Mouse (Mus musculus) forebrain, embryonic 10.5 days (tissue): Measurements from ENCODE around the gene Rcn3. TPM values are rescaled to one million over a fixed set of nuclear protein-coding genes. Genes with fewer than 3 reads are reported as not detected.
"Not testable (repeated sequence)": the region's sequence is repeated elsewhere in the genome, so short reads cannot be mapped to it uniquely, and the experiment has no call there.

Experiments
- DNase-seq: peaks from one replicate; pipeline ENCODE4 v3.0.0-alpha.2; 2017; ENCODE audit warnings: low spot score; ENCODE audit errors: extremely low spot score
- H3K27ac ChIP-seq: fragments of 300-500 bp; sonication (generic); 2 replicates; pipeline ENCODE4 v1.5.1; 2016; ENCODE audit warnings: mild to moderate bottlenecking
- H3K27me3 ChIP-seq: fragments of 300-500 bp; sonication (generic); 2 replicates; pipeline ENCODE4 v1.6.1; 2016; ENCODE audit warnings: mild to moderate bottlenecking; ENCODE audit not compliant: poor library complexity, severe bottlenecking
- H3K36me3 ChIP-seq: fragments of 300-500 bp; sonication (generic); replicated peaks from 2 replicates; pipeline ENCODE4 v1.6.1; 2016; ENCODE audit warnings: mild to moderate bottlenecking, moderate library complexity
- H3K4me1 ChIP-seq: fragments of 300-500 bp; sonication (generic); 2 replicates; pipeline ENCODE4 v1.6.1; 2016
- H3K4me3 ChIP-seq: fragments of 300-500 bp; sonication (generic); 2 replicates; pipeline ENCODE4 v1.5.1; 2016; ENCODE audit warnings: mild to moderate bottlenecking, moderate library complexity
- H3K9me3 ChIP-seq: fragments of 300-500 bp; sonication (generic); 2 replicates; pipeline ENCODE4 v1.6.1; 2016; ENCODE audit warnings: mild to moderate bottlenecking, moderate library complexity
- WGBS: fragments of 180-500 bp; shearing (Covaris S2); methylation state at CpG from one replicate; pipeline ENCODE4 v1.1.7; 2016; 5-methylcytosine and 5-hydroxymethylcytosine counted together
- polyA plus RNA-seq: library from polyadenylated mRNA; unstranded; fragments of >200 nt; fragmentation: Nextera tagmentation; extraction: Ambion mirVana; gene quantifications from 2 replicates; pipeline ENCODE4 v1.2.1, GENCODE M21; 2016

Rcn3 gene
- polyA plus RNA-seq, 1 experiment from 2014 or later: 101 TPM

GRCm38 (mm10) chr7:45102940-45103585 is 11.0 kb upstream of the Rcn3 start:
- H3K36me3 ChIP-seq: no peaks in the 10 kb centered on the region
- H3K9me3 ChIP-seq: no peaks in the 10 kb centered on the region
- no peak for DNase-seq
- peak overlapping the region; percentile 72 for H3K27ac ChIP-seq
- H3K4me1 ChIP-seq: peaks cover 32% of the 10 kb centered on the region
- 80% methylated on average over 9 of the region's 9 CpGs for WGBS
- H3K4me3 ChIP-seq: no peak overlapping the region
- no peaks in the 10 kb centered on the region for H3K27me3 ChIP-seq

DNA sequence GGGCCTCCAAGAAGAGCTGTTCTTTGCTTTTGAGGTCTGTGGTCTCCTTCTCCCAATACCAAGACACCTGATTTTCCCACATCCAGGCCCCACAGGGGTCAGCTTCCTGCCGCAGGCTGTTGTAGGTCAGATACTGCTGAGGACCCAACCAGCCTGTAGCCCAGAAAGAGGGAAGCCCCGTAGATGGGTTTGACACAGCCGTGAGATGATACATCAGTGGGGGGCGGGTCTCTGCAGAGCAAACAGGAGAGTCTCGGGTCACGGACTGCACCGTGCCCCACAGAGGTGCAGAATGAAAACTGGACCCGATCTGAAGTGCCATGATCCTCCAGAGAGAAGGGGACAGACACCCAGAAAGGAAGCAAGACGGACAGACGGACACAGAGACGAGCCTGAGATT is 10.4 kb upstream of the Rcn3 start:
- H3K27ac ChIP-seq: peak overlapping the region; percentile 40
- WGBS: 91% methylated on average over 11 of the region's 11 CpGs
- no peaks in the 10 kb centered on the region for H3K36me3 ChIP-seq
- DNase-seq: no peak
- H3K4me1 ChIP-seq: peaks cover 34% of the 10 kb centered on the region
- H3K9me3 ChIP-seq: no peaks in the 10 kb centered on the region
- no peak overlapping the region for H3K4me3 ChIP-seq
- no peaks in the 10 kb centered on the region for H3K27me3 ChIP-seq

DNA sequence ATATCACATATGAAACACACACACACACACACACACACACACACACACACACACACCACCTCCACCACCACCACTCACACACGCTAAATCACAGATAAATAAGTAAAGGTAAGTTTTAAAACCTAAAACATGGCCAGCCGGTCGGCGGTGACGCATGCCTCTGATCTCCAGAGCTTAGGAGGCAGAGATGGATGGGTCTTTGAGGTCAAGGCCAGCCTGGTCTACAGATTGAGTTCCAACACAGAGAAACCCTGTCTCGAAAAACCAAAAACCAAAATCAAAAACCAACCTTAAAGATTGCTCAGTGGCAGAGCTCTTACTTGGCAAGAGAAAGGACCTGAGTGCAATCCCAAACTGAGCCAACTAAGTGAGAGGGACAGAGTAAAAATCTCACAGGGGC is 8.0 kb upstream of the Rcn3 start:
- no peak overlapping the region for H3K27ac ChIP-seq
- H3K27me3 ChIP-seq: no peaks in the 10 kb centered on the region
- H3K36me3 ChIP-seq: no peaks in the 10 kb centered on the region
- no peak for DNase-seq
- H3K4me3 ChIP-seq: no peak overlapping the region
- 95% methylated on average over 6 of the region's 6 CpGs for WGBS
- peaks cover 24% of the 10 kb centered on the region for H3K4me1 ChIP-seq
- H3K9me3 ChIP-seq: no peaks in the 10 kb centered on the region

- no peak overlapping the region for H3K27ac ChIP-seq
- WGBS: 88% methylated on average over 8 of the region's 8 CpGs
- H3K9me3 ChIP-seq: no peaks in the 10 kb centered on the region
- no peaks in the 10 kb centered on the region for H3K27me3 ChIP-seq
- no peaks in the 10 kb centered on the region for H3K36me3 ChIP-seq
- H3K4me1 ChIP-seq: peaks cover 29% of the 10 kb centered on the region
- DNase-seq: no peak
- no peak overlapping the region for H3K4me3 ChIP-seq
Observed at GRCm38 (mm10) chr7:45098541-45099240, 6.7 kb upstream of the Rcn3 start.

DNA sequence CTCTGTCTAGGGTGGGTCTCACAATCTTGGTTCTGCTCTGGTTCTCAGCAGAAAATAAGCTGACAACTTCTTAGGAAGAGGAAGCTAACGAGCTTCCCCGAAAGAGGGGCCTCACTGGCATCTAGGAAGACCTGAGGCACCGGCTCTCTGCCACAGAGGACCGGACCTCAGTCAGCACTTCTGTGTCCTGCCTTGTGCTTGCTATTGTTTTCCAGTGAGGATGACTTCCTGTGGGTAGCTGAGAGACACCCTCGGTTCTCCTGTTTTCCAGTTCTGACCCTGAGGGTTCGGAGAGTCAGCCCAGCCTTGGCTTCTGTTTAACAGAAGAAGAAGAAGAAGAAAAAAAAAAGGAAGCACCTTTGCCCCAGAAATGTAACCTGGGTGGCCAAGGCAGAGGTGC is 5.5 kb upstream of the Rcn3 start:
- 65% methylated on average over 6 of the region's 6 CpGs for WGBS
- Histone ChIP-seq H3K36me3 (no peaks in the 10 kb centered on the region), H3K9me3 (no peaks in the 10 kb centered on the region), H3K4me1 (peaks cover 33% of the 10 kb centered on the region), H3K27me3 (no peaks in the 10 kb centered on the region), H3K27ac (no peak overlapping the region), H3K4me3 (no peak overlapping the region)
- no peak for DNase-seq

DNA sequence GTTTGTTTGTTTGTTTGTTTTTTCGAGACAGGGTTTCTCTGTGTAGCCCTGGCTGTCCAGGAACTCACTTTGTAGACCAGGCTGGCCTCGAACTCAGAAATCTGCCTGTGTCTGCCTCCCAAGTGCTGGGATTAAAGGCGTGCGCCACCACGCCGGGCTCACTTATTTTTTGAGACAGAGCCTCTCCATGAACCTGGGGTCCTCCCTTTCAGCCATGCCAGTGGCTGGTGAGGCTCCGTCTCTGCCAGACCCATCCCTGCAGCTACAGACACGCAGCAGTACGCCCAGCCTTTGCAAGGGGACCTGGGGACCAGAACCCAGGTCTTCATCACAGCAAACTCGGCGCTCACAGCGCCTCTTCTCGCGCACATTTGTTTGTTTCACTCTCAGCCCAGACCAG is 3.9 kb upstream of the Rcn3 start:
- H3K27ac ChIP-seq, H3K36me3 ChIP-seq, H3K4me3 ChIP-seq, DNase-seq, H3K27me3 ChIP-seq, H3K9me3 ChIP-seq: not testable (repeated sequence)
- H3K4me1 ChIP-seq: peaks cover 48% of the 10 kb centered on the region
- 93% methylated on average over 14 of the region's 14 CpGs for WGBS

DNA sequence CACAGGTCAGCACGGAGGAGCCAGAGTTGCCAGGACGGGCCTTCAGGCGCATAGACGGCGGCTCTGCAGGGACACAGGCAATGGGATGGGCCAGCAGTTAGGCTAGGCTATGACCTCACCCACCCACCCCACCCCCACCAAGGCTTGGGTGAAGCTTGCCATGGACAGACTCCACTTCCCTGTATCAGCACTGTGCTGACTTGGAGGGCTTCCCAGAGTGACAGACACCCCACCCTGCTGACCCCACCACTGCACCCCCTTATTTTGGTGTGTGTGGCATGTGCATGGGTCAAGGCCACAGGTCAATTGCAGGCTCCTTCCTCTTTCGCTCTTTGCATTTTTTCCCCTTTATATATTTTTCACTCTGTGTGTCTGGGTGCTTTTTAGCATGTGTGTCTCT is 3.3 kb upstream of the Rcn3 start:
- Histone ChIP-seq H3K36me3 (0 out of 2 replicates have a peak, but pooled peaks cover under 1% of the 10 kb centered on the region), H3K4me3 (no peak overlapping the region), H3K27me3 (peaks cover 5% of the 10 kb centered on the region; the same call in 1 of the 2 replicates), H3K27ac (0 out of 2 replicates have a peak overlapping the region, but pooled peaks have one; percentile 49), H3K4me1 (peaks cover 54% of the 10 kb centered on the region), H3K9me3 (no peaks in the 10 kb centered on the region)
- no peak for DNase-seq
- WGBS: 82% methylated on average over 6 of the region's 6 CpGs

DNA sequence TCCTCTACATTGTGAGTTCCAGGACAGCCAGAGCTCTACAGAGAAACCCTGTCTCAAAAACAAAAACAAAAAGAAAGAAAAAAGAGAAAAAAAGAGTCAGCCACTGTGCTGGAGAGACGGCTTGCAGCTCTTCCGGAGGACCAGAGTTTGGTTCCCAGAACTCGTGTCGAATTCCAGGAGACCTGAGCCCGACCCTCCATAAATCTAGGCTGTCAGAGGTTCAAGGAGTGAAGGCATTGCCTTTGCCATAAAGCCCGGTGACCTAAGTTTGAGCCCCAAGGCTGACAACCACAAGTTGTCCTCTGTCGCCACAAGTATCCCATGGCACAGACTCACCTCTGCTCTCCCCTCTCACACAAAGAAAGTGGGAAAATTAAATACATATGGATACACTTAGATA is 2.1 kb upstream of the Rcn3 start:
- no peaks in the 10 kb centered on the region for H3K9me3 ChIP-seq
- DNase-seq: no peak
- H3K4me3 ChIP-seq: no peak overlapping the region
- peaks cover 56% of the 10 kb centered on the region for H3K4me1 ChIP-seq
- peaks cover 5% of the 10 kb centered on the region; the same call in 1 of the 2 replicates for H3K27me3 ChIP-seq
- peak overlapping the region; percentile 17; the same call in 1 of the 2 replicates for H3K27ac ChIP-seq
- 73% methylated on average over 7 of the region's 7 CpGs for WGBS
- peaks cover 8% of the 10 kb centered on the region; the same call in 1 of the 2 replicates for H3K36me3 ChIP-seq

DNA sequence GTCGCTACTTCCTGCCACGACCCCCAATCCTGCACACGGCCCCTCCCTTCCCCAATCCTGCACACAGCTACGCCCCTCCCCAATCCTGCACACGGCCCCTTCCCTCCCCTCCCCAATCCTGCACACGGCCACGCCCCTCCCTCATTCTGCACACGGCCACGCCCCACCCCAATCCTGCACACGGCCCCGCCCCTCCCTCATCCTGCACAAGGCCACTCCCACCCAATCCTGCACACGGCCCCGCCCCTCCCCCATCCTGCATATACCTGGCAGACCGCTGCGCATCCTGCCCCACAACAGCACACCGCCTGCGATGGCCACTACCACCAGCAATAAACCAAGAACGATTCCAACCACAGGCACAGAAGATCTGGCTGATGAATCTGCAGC is 1.5 kb upstream of the Rcn3 start:
- Histone ChIP-seq H3K4me1 (peaks cover 56% of the 10 kb centered on the region), H3K36me3 (peaks cover 11% of the 10 kb centered on the region), H3K27ac (peak overlapping the region; percentile 64), H3K9me3 (no peaks in the 10 kb centered on the region), H3K4me3 (0 out of 2 replicates have a peak overlapping the region, but pooled peaks have one; percentile 22), H3K27me3 (peaks cover 5% of the 10 kb centered on the region; the same call in 1 of the 2 replicates)
- WGBS: 35% methylated on average over 18 of the region's 18 CpGs
- peak; percentile 29 for DNase-seq

DNA sequence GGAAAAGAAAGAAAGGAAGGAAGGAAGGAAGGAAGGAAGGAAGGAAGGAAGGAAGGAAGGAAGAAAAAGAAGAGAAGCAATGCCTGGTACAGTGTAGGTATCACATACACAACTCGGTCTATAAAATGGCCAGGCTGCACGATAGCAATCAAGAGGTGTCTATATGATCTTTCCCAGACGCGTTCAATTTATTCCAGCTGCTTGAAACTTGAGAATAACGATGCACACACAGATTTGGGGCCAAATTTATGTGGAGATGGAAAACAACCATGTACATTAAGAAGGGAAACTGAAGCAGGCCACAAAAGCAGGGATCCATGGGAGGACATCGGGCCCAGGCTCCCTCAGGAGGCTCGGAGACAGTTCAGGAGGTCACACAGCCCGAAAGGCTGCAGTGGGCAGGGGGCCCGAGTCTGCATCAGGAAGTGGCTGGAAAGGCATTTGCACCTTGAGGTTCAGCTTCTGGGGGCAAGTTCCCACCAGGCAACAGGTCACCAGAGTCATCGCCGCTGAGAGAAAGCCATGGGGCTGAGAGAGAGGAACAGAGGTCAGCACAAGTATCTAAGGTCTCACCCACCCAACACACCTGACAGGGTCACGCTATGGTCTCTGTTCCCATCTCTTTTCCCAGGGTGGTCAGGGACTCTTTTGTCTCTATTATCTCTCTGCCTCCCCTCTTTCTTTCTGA is 951 bp upstream of the Rcn3 start:
- H3K27me3 ChIP-seq: peaks cover 5% of the 10 kb centered on the region; the same call in 1 of the 2 replicates
- H3K4me1 ChIP-seq: peaks cover 56% of the 10 kb centered on the region
- WGBS: 63% methylated on average over 12 of the region's 12 CpGs
- H3K9me3 ChIP-seq: no peaks in the 10 kb centered on the region
- H3K36me3 ChIP-seq: peaks cover 16% of the 10 kb centered on the region
- peak overlapping the region; percentile 22; the same call in 1 of the 2 replicates for H3K4me3 ChIP-seq
- DNase-seq: no peak
- H3K27ac ChIP-seq: peak overlapping the region; percentile 64

- Histone ChIP-seq H3K27ac (peak overlapping the region; percentile 88), H3K4me1 (peaks cover 51% of the 10 kb centered on the region), H3K36me3 (peaks cover 33% of the 10 kb centered on the region), H3K4me3 (peak overlapping the region; percentile 68), H3K27me3 (peaks cover 5% of the 10 kb centered on the region; the same call in 1 of the 2 replicates), H3K9me3 (no peaks in the 10 kb centered on the region)
- no peak for DNase-seq
- WGBS: 15% methylated on average over 35 of the region's 35 CpGs
Observed at GRCm38 (mm10) chr7:45091001-45091990, 725 bp downstream of the Rcn3 start.
